Mouse (Mus musculus) liver, embryonic 14.5 days (tissue): ENCODE results near the gene Pde4d. TPM values are rescaled to one million over a fixed set of nuclear protein-coding genes. Genes with fewer than 3 reads are reported as not detected.

Experiments
- ATAC-seq: fragments of 200-750 bp; cut with Nextera tagmentation; 2 replicates; pipeline ENCODE4 v1.8.0; 2017; ENCODE audit warnings: moderate number of reproducible peaks, mild to moderate bottlenecking, moderate library complexity; ENCODE audit not compliant: insufficient read depth
- DNase-seq, 3 experiments: peaks; one replicate each; pipeline ENCODE4 v3.0.0-alpha.2; 2012 to 2013; ENCODE audit warnings: low read depth in 3 of 3, low spot score in 3 of 3
- H3K27ac ChIP-seq: fragments of 300-500 bp; sonication (generic); 2 replicates; pipeline ENCODE4 v1.5.1; 2014; ENCODE audit warnings: moderate library complexity, mild to moderate bottlenecking, control low read depth, inconsistent platforms
- H3K27me3 ChIP-seq: fragments of 300-500 bp; sonication (generic); 2 replicates; pipeline ENCODE4 v1.6.1; 2014; ENCODE audit warnings: mild to moderate bottlenecking, low read length, moderate library complexity; ENCODE audit not compliant: control insufficient read depth, insufficient read depth
- H3K36me3 ChIP-seq: fragments of 300-500 bp; sonication (generic); replicated peaks from 2 replicates; pipeline ENCODE4 v1.6.1; 2014; ENCODE audit warnings: low read depth; ENCODE audit not compliant: control insufficient read depth, insufficient read depth
- H3K4me1 ChIP-seq, 2 experiments: fragments of 200-500 bp in 1 of 2; fragments of 300-500 bp in 1 of 2; sonication (generic) in 1 of 2; replicated peaks; 2 replicates each; pipeline ENCODE4 v1.6.1; 2012 to 2014; ENCODE audit warnings: antibody characterized with exemption in 1 of 2, inconsistent platforms in 1 of 2, low read length in 1 of 2; ENCODE audit not compliant: control insufficient read depth in 2 of 2, insufficient read depth in 2 of 2
- H3K4me2 ChIP-seq: fragments of 300-500 bp; sonication (generic); 2 replicates; pipeline ENCODE4 v1.6.1; 2014; ENCODE audit warnings: low read depth, mild to moderate bottlenecking, control low read depth, moderate library complexity
- H3K4me3 ChIP-seq, 2 experiments: fragments of 200-500 bp in 1 of 2; fragments of 300-500 bp in 1 of 2; sonication (generic) in 1 of 2; 2 replicates each; pipeline ENCODE4 v1.5.1; 2012 to 2014; ENCODE audit warnings: low read depth in 2 of 2, low read length in 2 of 2, mild to moderate bottlenecking in 2 of 2, control low read depth in 1 of 2, inconsistent platforms in 1 of 2, moderate library complexity in 1 of 2; ENCODE audit not compliant: insufficient read depth in 1 of 2
- H3K9ac ChIP-seq: fragments of 300-500 bp; sonication (generic); replicated peaks from 2 replicates; pipeline ENCODE4 v1.6.1; 2014; ENCODE audit warnings: mild to moderate bottlenecking, control low read depth, moderate library complexity
- H3K9me3 ChIP-seq: fragments of 300-500 bp; sonication (generic); 2 replicates; pipeline ENCODE4 v1.6.1; 2016; ENCODE audit warnings: low read length, mixed read lengths; ENCODE audit not compliant: control insufficient read depth
- CTCF ChIP-seq: IDR thresholded peaks from 2 replicates; pipeline ENCODE4 v1.5.1; 2016; ENCODE audit warnings: antibody characterized with exemption, low read depth, control low read depth
- EP300 ChIP-seq: IDR thresholded peaks from 2 replicates; pipeline ENCODE4 v1.6.1; 2016; ENCODE audit warnings: antibody characterized with exemption, low read depth
- WGBS: fragments of 180-500 bp; shearing (Covaris S2); extraction: QIAGEN DNeasy Blood & Tissue Kit; methylation state at CpG from one replicate; pipeline ENCODE4 v1.1.7; 2014; ENCODE audit not compliant: insufficient replicate concordance; 5-methylcytosine and 5-hydroxymethylcytosine counted together
- polyA plus RNA-seq, 2 experiments: library from polyadenylated mRNA; depleted of rRNA in 1 of 2; stranded (reverse) in 1 of 2; unstranded in 1 of 2; fragments of >200 nt; fragmentation: Nextera tagmentation in 1 of 2; extraction: Ambion mirVana in 1 of 2; gene quantifications; 2 replicates each; pipeline versions ENCODE4 v1.2.1 to v1.2.3; 2012 to 2014

The Pde4d gene
- polyA plus RNA-seq, 2 experiments, result 4.9 to 8.6 TPM

DNA sequence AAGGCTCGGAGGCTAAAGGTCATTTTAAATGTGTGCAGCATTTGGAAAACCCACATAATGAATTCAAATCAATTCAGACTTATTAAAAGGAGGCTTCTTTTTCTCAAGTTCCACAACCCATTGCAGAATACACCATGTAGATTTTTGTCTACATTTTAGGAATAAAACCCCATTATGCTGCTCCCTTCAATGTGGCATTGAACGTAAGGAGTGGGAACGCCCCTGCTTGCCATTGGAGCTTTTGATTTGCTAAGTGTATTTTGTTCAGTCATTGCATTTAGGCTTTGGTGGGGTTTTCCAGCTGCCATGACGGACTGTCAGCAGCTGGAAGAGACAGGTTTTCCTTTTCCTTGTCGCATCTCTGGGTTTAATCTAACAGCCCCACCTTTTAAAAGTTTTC, 1256.8 kb downstream of the Pde4d start:
- 79% methylated on average over 5 of the region's 5 CpGs for WGBS
- no peak for DNase-seq
- Histone ChIP-seq H3K27ac (no peak overlapping the region), H3K9me3 (no peaks in the 10 kb centered on the region), H3K4me3 (no peak overlapping the region), H3K4me1 (peaks cover 0 to 1% of the 10 kb centered on the region in 2 experiments; a peak in 2 of 4 replicates), H3K4me2 (no peak overlapping the region), H3K36me3 (no peaks in the 10 kb centered on the region; the same call in 1 of the 2 replicates), H3K27me3 (no peaks in the 10 kb centered on the region), H3K9ac (no peak overlapping the region)
- no peak for ATAC-seq
- TF ChIP-seq CTCF (no peak), EP300 (no peak)

DNA sequence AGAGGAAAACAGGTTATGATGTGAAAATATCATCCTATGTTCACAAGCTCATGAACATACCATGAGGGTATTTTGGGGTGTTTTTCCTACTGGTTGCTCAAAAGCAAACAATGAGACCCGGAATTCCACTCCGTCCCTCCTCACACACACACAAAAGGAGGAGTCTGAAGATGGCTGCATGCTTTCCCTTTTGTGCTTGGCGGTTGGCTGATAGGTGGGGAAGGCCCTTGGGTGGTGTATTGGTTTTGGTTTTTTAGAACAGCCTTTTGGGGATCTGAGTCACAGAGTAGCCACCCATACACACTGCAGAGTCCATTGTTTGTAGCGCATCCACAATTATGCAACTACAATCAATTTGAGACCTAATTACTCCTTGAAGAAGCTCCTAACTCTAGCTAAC, 1257.4 kb downstream of the Pde4d start:
- no peaks in the 10 kb centered on the region for H3K27me3 ChIP-seq
- H3K4me1 ChIP-seq, result peaks cover 0 to 1% of the 10 kb centered on the region in 2 experiments; a peak in 1 of 4 replicates
- H3K4me3 ChIP-seq, result no peak overlapping the region
- no peak overlapping the region for H3K27ac ChIP-seq
- no peak overlapping the region for H3K9ac ChIP-seq
- TF ChIP-seq CTCF, result no peak
- no peak for TF ChIP-seq EP300
- no peaks in the 10 kb centered on the region for H3K9me3 ChIP-seq
- WGBS, result 86% methylated on average over 4 of the region's 4 CpGs
- ATAC-seq (no peak), DNase-seq (no peak)
- no peaks in the 10 kb centered on the region; the same call in 1 of the 2 replicates for H3K36me3 ChIP-seq
- H3K4me2 ChIP-seq, result no peak overlapping the region

DNA sequence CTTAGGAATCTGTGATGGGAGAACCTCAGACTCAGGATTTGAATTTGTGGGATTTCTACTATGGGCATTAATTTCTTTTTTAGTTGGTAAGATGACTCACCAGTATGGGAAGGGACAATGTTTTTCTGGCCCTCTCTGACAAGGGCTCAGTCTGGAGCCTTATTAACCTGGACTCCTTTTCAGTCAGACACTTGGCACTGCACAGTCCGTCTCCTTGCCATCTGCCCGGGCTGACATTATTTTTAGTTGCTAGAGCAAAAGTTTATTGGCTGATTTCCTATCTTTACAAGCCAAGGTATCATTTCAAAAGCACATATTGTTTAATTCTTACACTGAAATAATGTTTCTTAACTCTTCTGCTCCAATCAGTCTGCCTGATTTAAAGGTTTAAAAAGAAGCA, 1258.6 kb downstream of the Pde4d start:
- DNase-seq (no peak), ATAC-seq (no peak)

DNA sequence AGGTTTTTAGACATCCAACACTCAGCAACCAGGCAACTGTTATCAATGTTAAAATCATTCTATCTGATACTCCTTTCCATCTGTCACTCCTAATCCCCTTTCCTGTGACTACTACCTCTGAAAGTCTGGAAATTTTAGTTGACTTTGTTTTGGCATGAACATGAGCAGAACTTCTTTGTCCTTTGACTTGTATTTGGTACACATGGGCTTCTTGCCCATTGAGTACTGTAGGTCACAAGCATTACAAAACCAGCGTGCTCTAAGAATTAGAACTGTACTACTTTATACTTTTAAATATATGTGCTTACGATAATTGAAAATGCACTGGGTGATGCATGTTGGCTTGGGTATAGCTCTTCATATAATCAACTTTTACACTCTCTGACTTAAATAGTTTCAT, 1264.8 kb downstream of the Pde4d start:
- H3K4me3 ChIP-seq, result no peak overlapping the region
- H3K27me3 ChIP-seq, result no peaks in the 10 kb centered on the region
- no peaks in the 10 kb centered on the region for H3K4me1 ChIP-seq
- H3K27ac ChIP-seq, result no peak overlapping the region
- H3K4me2 ChIP-seq, result no peak overlapping the region
- H3K9ac ChIP-seq, result no peak overlapping the region
- ATAC-seq (no peak), DNase-seq (no peak)
- no peaks in the 10 kb centered on the region for H3K36me3 ChIP-seq
- no peak for TF ChIP-seq CTCF
- TF ChIP-seq EP300, result no peak
- H3K9me3 ChIP-seq, result no peaks in the 10 kb centered on the region
- WGBS, result 80% methylated on average over 2 of the region's 2 CpGs

More for the DNA sequence above, 1258.6 kb downstream of the Pde4d start:
- H3K4me1 ChIP-seq, result no peaks in the 10 kb centered on the region; a peak in 1 of 4 replicates
- WGBS, result 83% methylated on average over 2 of the region's 2 CpGs
- no peaks in the 10 kb centered on the region for H3K9me3 ChIP-seq
- H3K27ac ChIP-seq, result no peak overlapping the region
- no peaks in the 10 kb centered on the region; the same call in 1 of the 2 replicates for H3K36me3 ChIP-seq
- no peak overlapping the region for H3K4me3 ChIP-seq
- TF ChIP-seq EP300, result no peak
- H3K27me3 ChIP-seq, result no peaks in the 10 kb centered on the region
- H3K4me2 ChIP-seq, result no peak overlapping the region
- H3K9ac ChIP-seq, result no peak overlapping the region

DNA sequence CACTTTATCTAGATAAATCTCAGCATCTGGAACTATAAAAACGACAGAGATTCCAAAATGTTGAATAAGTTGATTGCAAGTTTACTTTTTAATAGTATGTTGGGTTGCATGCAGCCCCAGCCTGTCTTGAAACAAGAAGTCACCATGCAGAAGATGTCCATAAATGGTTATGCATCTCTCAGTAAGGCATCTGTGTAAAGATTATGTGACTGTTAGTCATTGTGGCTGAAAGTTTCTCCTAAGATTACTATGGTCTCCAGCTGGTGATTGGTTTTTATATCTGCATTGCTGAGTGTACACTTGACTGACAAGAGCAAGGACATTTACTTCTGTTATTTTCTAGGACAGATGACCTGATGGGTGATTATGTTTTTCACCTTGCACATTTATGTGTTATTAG, 1265.6 kb downstream of the Pde4d start:
- 48% methylated on average over 1 of the region's 1 CpGs for WGBS
- Histone ChIP-seq H3K27me3 (no peaks in the 10 kb centered on the region), H3K36me3 (no peaks in the 10 kb centered on the region), H3K4me1 (no peaks in the 10 kb centered on the region), H3K4me2 (no peak overlapping the region), H3K4me3 (no peak overlapping the region), H3K9ac (no peak overlapping the region), H3K27ac (no peak overlapping the region), H3K9me3 (no peaks in the 10 kb centered on the region)
- DNase-seq (no peak), ATAC-seq (no peak)
- TF ChIP-seq CTCF (no peak), EP300 (no peak)
